Mouse (Mus musculus) left cerebral cortex, postnatal 14 days (tissue): ENCODE measurements around the gene Magohb. TPM values are rescaled to one million over a fixed set of nuclear protein-coding genes. Genes with fewer than 3 reads are reported as not detected.

ENCODE experiments used
- DNase-seq, 2 experiments: peaks; one replicate each; pipeline ENCODE4 v3.0.0; 2021 to 2022; ENCODE audit warnings: low spot score in 2 of 2, mixed read lengths in 1 of 2
- intact Hi-C: fragments of 180-260 bp; cut with DNase I; formaldehyde crosslinking; loops from one replicate; pipeline ENCODE4 v1.15.1; 2025
- total RNA-seq, 2 experiments: library from RNA; stranded (reverse); gene quantifications; 2 replicates each; pipeline ENCODE4 v1.2.3; 2021

Magohb gene
- total RNA-seq, 2 experiments from 2014 or later = 10.3 to 14.0 TPM

DNA sequence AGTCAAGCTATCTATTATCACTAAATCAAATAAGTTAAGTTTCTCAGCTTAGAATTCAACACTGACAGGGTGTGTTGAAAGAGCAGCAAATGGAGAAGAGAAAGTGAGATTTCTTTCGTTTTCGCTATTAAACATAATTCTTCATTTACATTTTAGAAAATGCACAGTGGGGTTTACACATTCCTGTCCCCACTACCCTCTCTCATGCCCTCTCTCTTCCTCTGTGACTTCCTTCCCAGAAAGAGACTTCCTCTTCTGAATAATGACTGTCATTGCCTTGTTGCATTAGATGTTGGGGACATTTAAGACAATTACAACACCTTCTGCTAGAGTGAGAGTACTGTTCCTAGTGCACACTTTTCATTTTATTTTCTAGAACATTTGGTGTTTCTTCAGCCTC, 23.4 kb downstream of the Magohb start:
- intact Hi-C loops = no loop called here
- DNase-seq = no peak

DNA sequence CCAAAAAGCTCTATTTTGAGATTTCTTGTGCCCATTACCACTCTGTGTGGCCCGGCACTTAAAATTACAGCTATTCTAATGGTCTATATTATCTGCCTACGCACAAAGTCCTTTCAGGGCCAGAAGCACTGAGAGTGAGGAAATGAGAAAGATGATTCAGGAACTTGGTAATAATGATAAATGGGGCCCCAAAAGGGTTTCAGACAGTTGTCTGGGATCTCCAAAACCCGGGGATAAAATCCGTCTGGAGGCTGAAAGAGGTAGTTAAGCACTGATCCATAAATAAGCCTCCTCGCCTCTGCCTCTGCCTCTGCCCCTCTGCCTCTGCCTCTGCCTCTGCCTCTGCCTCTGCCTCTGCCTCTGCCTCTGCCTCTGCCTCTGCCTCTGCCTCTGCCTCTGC, 28.9 kb downstream of the Magohb start:
- intact Hi-C loops = no loop called here
- DNase-seq = no peak

DNA sequence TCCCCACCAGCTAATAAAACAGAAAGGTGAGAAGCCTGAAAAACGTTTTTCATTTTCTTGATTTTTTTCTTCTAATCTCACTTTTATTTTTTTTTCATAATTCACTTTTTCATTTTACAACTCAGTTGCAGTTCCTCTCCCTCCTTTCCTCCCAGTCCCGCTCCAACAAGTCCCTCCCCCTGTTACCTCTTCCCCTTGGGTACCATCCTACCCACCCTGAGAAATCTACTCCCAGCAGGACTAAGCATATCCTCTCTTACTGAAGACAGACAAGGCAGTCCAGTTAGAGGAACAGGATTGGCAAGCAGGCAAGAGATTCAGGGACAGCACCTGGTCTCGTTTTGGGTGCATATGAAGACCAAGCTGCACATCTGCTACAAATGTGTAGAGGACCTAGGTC, 30.3 kb downstream of the Magohb start:
- DNase-seq = no peak
- intact Hi-C loops = no loop called here

DNA sequence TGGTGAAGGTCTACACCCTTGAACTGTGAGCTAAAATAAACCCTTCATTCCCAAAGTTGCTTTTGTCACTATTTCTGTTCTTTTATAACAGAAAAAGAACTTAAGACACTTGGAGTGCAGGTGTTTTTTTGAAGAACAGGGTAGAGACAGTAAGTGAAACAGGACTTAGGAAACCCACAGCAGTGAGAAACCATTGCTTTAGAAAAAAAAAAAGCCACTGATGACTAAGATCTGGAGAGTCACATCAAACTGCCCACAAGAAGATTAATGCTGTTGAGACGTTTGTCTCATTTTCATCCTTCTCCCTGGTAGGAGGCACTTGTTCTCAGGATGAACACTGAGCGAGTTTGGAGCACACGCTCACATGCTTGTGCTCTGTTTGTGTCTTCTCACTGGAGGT, 31.0 kb downstream of the Magohb start:
- intact Hi-C loops = no loop called here
- no peak for DNase-seq

DNA sequence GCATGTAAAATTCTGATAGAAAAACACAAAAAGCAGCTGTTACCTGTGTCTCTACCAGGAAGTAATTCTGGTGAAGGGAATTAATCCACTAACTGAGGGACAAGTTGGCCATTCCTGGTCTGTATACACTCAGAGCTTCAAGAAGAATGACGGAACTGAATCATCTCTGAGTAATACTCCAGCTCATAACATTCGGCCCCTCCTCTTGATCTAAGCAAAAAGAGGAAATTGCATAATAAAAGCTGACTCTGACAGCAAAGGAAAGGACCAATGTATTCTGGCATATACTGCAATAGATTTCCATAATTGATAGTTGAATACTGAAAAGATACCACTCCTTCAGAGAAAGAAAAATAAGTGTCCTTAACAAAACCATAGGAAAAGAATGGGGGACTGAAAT, 45.8 kb downstream of the Magohb start, which contains the start of gene Klra2:
Gene Klra2, minus strand, starts transcription at position 157 of the 400 bp plus-strand sequence.
- intact Hi-C loops = no loop called here
- DNase-seq = no peak

DNA sequence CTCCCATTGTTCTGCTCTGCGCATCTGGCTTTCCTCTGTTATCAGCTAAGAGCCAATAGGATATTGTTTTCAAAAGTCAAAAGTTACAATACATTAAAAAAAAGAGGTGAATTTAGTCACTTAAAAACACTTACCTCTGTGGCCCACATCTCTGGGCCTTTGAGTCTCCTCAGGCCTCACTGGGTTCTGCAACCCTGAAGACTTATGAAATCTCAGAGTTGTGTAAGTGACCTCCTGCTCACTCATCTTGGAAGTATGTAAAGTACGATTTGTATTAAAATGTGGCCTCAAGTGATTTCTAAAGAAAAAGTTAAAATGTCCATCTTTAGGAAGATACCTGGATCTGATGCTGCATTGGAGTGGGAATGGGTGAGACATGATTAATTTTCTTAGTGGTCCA, 48.0 kb downstream of the Magohb start:
- intact Hi-C loops = no loop called here
- no peak for DNase-seq

Other genes with a start within 250 kb of the Magohb start
- gene Klra2, start 45.9 kb downstream of the Magohb start, total RNA-seq = under 1 TPM in 1 of 2 experiments, not detected in 1; 0.21 TPM
- gene Styk1, start 60.4 kb upstream of the Magohb start, total RNA-seq = under 1 TPM; 0.23 to 0.53 TPM
- 10 to 100 TPM; 72.4 to 73.6 TPM for gene Ybx3, start 95.2 kb upstream of the Magohb start, total RNA-seq
- gene 5430401F13Rik, start 193.2 kb upstream of the Magohb start, total RNA-seq = not detected
- not detected for gene Gm6619, start 193.2 kb upstream of the Magohb start, total RNA-seq